25 mouse cellular contexts compared by ENCODE assay signal in the genomic region with DNA sequence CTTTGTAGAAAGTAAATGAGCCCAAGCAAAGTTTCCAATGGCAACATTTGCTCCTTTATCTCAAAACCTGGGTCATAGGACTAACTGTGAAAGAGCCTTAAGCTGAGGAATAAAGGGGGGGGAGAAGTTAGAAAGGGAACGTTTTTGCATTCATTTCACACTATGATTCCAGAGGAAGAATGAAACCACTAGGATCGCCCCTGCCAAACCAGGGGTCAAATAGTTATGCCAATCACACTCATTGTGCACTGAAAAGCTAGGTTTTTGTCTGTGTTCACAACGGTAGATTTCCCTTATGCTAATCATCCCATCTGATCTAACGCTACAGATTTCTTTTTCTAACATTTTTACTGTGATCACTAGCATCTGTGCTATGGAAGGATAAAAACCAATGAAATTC.
A peak's percentile ranks its signal among the peaks of the same experiment; 100 is the strongest.
DNase-seq lines count a peak whose midpoint lies in the region; ATAC-seq and TF ChIP-seq lines count a peak whose summit lies in the region.
"Had no signal": no experiment of that assay in that cellular context is flagged by ENCODE, and none has a peak within 500 bp of the region (broad histone marks: within the 10 kb centered on the region; RNA-seq: fewer than 3 reads in every experiment).

No protein-coding gene starts in this region.

- no peak for TF ChIP-seq POLR2A in brain, embryonic 14.5 days (IDR thresholded peaks at IDR 0.05; ENCODE audit: borderline replicate concordance, extremely low read depth, insufficient read depth, insufficient read length, poor library complexity, severe bottlenecking)

- no peaks in the 10 kb centered on the region for H3K27me3 ChIP-seq in hindbrain, embryonic 11.5 days (ENCODE audit: control insufficient read depth, insufficient read depth, low read length)
- H3K27me3 ChIP-seq in hindbrain, embryonic 14.5 days (ENCODE audit: control insufficient read depth, insufficient read depth, low read length): no peaks in the 10 kb centered on the region
- H3K27me3 ChIP-seq in hindbrain, postnatal 0 days (ENCODE audit: insufficient read depth, low read length): no peaks in the 10 kb centered on the region
- H3K27me3 ChIP-seq: embryonic facial prominence, embryonic 12.5 days; heart, embryonic 13.5 days; kidney, embryonic 15.5 days had no signal

- no peak overlapping the region for H3K9ac ChIP-seq in hindbrain, embryonic 11.5 days (ENCODE audit: low read depth, low read length)
- H3K9ac ChIP-seq in hindbrain, embryonic 14.5 days: no peak overlapping the region
- no peak overlapping the region for H3K9ac ChIP-seq in hindbrain, postnatal 0 days (replicated peaks; ENCODE audit: low read length)
- H3K9ac ChIP-seq: embryonic facial prominence, embryonic 12.5 days; heart, embryonic 13.5 days; kidney, embryonic 15.5 days; liver, embryonic 14.5 days had no signal

- H3K4me2 ChIP-seq in hindbrain, embryonic 11.5 days (replicated peaks; ENCODE audit: low read depth, low read length): no peak overlapping the region
- H3K4me2 ChIP-seq in hindbrain, embryonic 14.5 days (replicated peaks): no peak overlapping the region
- no peak overlapping the region for H3K4me2 ChIP-seq in hindbrain, postnatal 0 days (ENCODE audit: low read depth, low read length)
- H3K4me2 ChIP-seq: embryonic facial prominence, embryonic 12.5 days; heart, embryonic 13.5 days; kidney, embryonic 15.5 days had no signal

- H3K36me3 ChIP-seq in hindbrain, embryonic 11.5 days (ENCODE audit: control insufficient read depth, insufficient read depth, low read length): no peaks in the 10 kb centered on the region
- H3K36me3 ChIP-seq in hindbrain, embryonic 14.5 days (replicated peaks; ENCODE audit: control insufficient read depth, insufficient read depth): no peaks in the 10 kb centered on the region
- H3K36me3 ChIP-seq in hindbrain, postnatal 0 days (ENCODE audit: insufficient read depth, low read length): no peaks in the 10 kb centered on the region
- H3K36me3 ChIP-seq: embryonic facial prominence, embryonic 12.5 days; G1E; heart, embryonic 13.5 days; kidney, embryonic 15.5 days had no signal

- H3K27ac ChIP-seq in hindbrain, embryonic 11.5 days (ENCODE audit: low read depth, low read length): no peak overlapping the region
- no peak overlapping the region for H3K27ac ChIP-seq in hindbrain, embryonic 14.5 days
- H3K27ac ChIP-seq in hindbrain, postnatal 0 days: no peak overlapping the region
- H3K27ac ChIP-seq: embryonic facial prominence, embryonic 12.5 days; heart, embryonic 13.5 days; kidney, embryonic 15.5 days; liver, embryonic 14.5 days; macrophage had no signal

- ATAC-seq in hindbrain, embryonic 11.5 days (ENCODE audit: low FRiP score): peak; percentile 89
- ATAC-seq in hindbrain, embryonic 14.5 days (ENCODE audit: low FRiP score): no peak; the same call in 1 of the 2 replicates
- ATAC-seq in hindbrain, postnatal 0 days: no peak
- ATAC-seq: activated CD4-positive, CD25-positive, alpha-beta regulatory T cell, adult 4 months had no signal

- H3K9me3 ChIP-seq in hindbrain, embryonic 11.5 days (ENCODE audit: control insufficient read depth, low read length): no peaks in the 10 kb centered on the region
- H3K9me3 ChIP-seq in hindbrain, embryonic 14.5 days (ENCODE audit: control insufficient read depth, low read length): no peaks in the 10 kb centered on the region
- H3K9me3 ChIP-seq in hindbrain, postnatal 0 days (ENCODE audit: low read length): no peaks in the 10 kb centered on the region
- H3K9me3 ChIP-seq: embryonic facial prominence, embryonic 12.5 days; heart, embryonic 13.5 days; kidney, embryonic 15.5 days had no signal

- WGBS in hindbrain, embryonic 11.5 days: 25% methylated on average over 4 of the region's 4 CpGs
- 7% methylated on average over 4 of the region's 4 CpGs for WGBS in hindbrain, embryonic 14.5 days
- WGBS in hindbrain, postnatal 0 days: 12% methylated on average over 4 of the region's 4 CpGs

- no peak overlapping the region for H3K4me3 ChIP-seq in hindbrain, embryonic 11.5 days (ENCODE audit: low read depth, low read length)
- H3K4me3 ChIP-seq in hindbrain, embryonic 14.5 days (replicated peaks; ENCODE audit: low read length): no peak overlapping the region
- no peak overlapping the region for H3K4me3 ChIP-seq in hindbrain, postnatal 0 days (ENCODE audit: low read length)
- H3K4me3 ChIP-seq: embryonic facial prominence, embryonic 12.5 days; erythroblast, embryonic 14.5 days; heart, embryonic 13.5 days; kidney, embryonic 15.5 days had no signal

- peak; percentile 43 for DNase-seq in hindbrain, embryonic 11.5 days (ENCODE audit: low spot score)
- DNase-seq in hindbrain, embryonic 14.5 days (ENCODE audit: low spot score): no peak
- DNase-seq in brain, embryonic 14.5 days (ENCODE audit: low read depth): peak; percentile 77
- peak; percentile 32 for DNase-seq in embryo, embryonic 9.5 days (ENCODE audit: extremely low spot score)
- DNase-seq in hindbrain, postnatal 0 days (ENCODE audit: low spot score): peak; percentile 2
- no peak for DNase-seq in layer of hippocampus, adult 8-10 months (ENCODE audit: low spot score in 2 of 2)
- DNase-seq in kidney, adult 11 months: no peak
- DNase-seq: adrenal gland, postnatal 14 days; cerebellum, adult 11 months; cerebellum, postnatal 14 days; gastrocnemius, postnatal 14 days; heart, adult 18-20 months; heart, postnatal 36 days; layer of hippocampus, postnatal 36 days; right cerebral cortex, postnatal 14 days; spleen, adult 18-20 months; thymus, postnatal 25 days had no signal

- H3K4me1 ChIP-seq in hindbrain, embryonic 11.5 days (replicated peaks; ENCODE audit: control insufficient read depth, insufficient read depth, low read length): no peaks in the 10 kb centered on the region
- no peaks in the 10 kb centered on the region for H3K4me1 ChIP-seq in hindbrain, embryonic 14.5 days (replicated peaks; ENCODE audit: control insufficient read depth, insufficient read depth, low read length)
- no peaks in the 10 kb centered on the region for H3K4me1 ChIP-seq in hindbrain, postnatal 0 days (ENCODE audit: insufficient read depth, low read length)
- H3K4me1 ChIP-seq: embryonic facial prominence, embryonic 12.5 days; heart, embryonic 13.5 days; kidney, embryonic 15.5 days had no signal

- no peak for TF ChIP-seq CTCF in brain, embryonic 14.5 days (IDR thresholded peaks at IDR 0.05; ENCODE audit: borderline replicate concordance, extremely low read depth, insufficient read depth, insufficient read length)
- TF ChIP-seq CTCF in hindbrain, postnatal 0 days (IDR thresholded peaks at IDR 0.05; ENCODE audit: low read depth): no peak

Comparison
In these comparisons a context has a peak if more than half of its experiments do, and no peak if none do; other contexts are left out.
1. DNase-seq: peak in hindbrain, embryonic 11.5 days (single experiment), brain, embryonic 14.5 days (single experiment), embryo, embryonic 9.5 days (single experiment) and hindbrain, postnatal 0 days (single experiment); none in hindbrain, embryonic 14.5 days (single experiment), layer of hippocampus, adult 8-10 months (0 of 2) and kidney, adult 11 months (single experiment).